Mouse (Mus musculus) neural tube, embryonic 11.5 days (tissue): ENCODE data around the gene Acbd6. TPM values are rescaled to one million over a fixed set of nuclear protein-coding genes. Genes with fewer than 3 reads are reported as not detected.
A peak's percentile ranks its signal among the peaks of the same experiment; 100 is the strongest.

Source experiments
- ATAC-seq: fragments of 200-750 bp; cut with Nextera tagmentation; 2 replicates; pipeline ENCODE4 v1.8.0; 2017; ENCODE audit warnings: moderate number of reproducible peaks, mild to moderate bottlenecking, moderate TSS enrichment, moderate library complexity; ENCODE audit not compliant: insufficient read depth, low FRiP score, low TSS enrichment
- DNase-seq: peaks from one replicate; pipeline ENCODE4 v3.0.0-alpha.2; 2015; ENCODE audit warnings: low spot score
- H3K27ac ChIP-seq: fragments of 300-500 bp; sonication (generic); 2 replicates; pipeline ENCODE4 v1.5.1; 2014; ENCODE audit warnings: low read depth, mild to moderate bottlenecking, low read length
- H3K27me3 ChIP-seq: fragments of 300-500 bp; sonication (generic); 2 replicates; pipeline ENCODE4 v1.6.1; 2014; ENCODE audit warnings: mild to moderate bottlenecking, low read length, mixed read lengths; ENCODE audit not compliant: control insufficient read depth, insufficient read depth
- H3K36me3 ChIP-seq: fragments of 300-500 bp; sonication (generic); 2 replicates; pipeline ENCODE4 v1.6.1; 2014; ENCODE audit warnings: mild to moderate bottlenecking, low read length, moderate library complexity, mixed read lengths; ENCODE audit not compliant: control insufficient read depth, insufficient read depth
- H3K4me1 ChIP-seq: fragments of 300-500 bp; sonication (generic); 2 replicates; pipeline ENCODE4 v1.6.1; 2014; ENCODE audit warnings: low read length, mixed read lengths; ENCODE audit not compliant: control insufficient read depth, insufficient read depth
- H3K4me2 ChIP-seq: fragments of 300-500 bp; sonication (generic); 2 replicates; pipeline ENCODE4 v1.6.1; 2014; ENCODE audit warnings: low read depth, mild to moderate bottlenecking, moderate library complexity
- H3K4me3 ChIP-seq: fragments of 300-500 bp; sonication (generic); 2 replicates; pipeline ENCODE4 v1.5.1; 2014; ENCODE audit warnings: low read depth, low read length
- H3K9ac ChIP-seq: fragments of 300-500 bp; sonication (generic); 2 replicates; pipeline ENCODE4 v1.6.1; 2014; ENCODE audit warnings: mild to moderate bottlenecking, low read length
- H3K9me3 ChIP-seq: fragments of 300-500 bp; sonication (generic); 2 replicates; pipeline ENCODE4 v1.6.1; 2016; ENCODE audit warnings: low read length; ENCODE audit not compliant: control insufficient read depth
- WGBS: fragments of 180-500 bp; shearing (Covaris S2); extraction: QIAGEN DNeasy Blood & Tissue Kit; methylation state at CpG from one replicate; pipeline ENCODE4 v1.1.7; 2014; 5-methylcytosine and 5-hydroxymethylcytosine counted together
- polyA plus RNA-seq: library from polyadenylated mRNA; unstranded; fragments of >200 nt; fragmentation: Nextera tagmentation; extraction: Ambion mirVana; gene quantifications from 2 replicates; pipeline ENCODE4 v1.2.1, GENCODE M21; 2014

Acbd6 gene
- polyA plus RNA-seq, 1 experiment from 2014 or later: 72.3 TPM

DNA sequence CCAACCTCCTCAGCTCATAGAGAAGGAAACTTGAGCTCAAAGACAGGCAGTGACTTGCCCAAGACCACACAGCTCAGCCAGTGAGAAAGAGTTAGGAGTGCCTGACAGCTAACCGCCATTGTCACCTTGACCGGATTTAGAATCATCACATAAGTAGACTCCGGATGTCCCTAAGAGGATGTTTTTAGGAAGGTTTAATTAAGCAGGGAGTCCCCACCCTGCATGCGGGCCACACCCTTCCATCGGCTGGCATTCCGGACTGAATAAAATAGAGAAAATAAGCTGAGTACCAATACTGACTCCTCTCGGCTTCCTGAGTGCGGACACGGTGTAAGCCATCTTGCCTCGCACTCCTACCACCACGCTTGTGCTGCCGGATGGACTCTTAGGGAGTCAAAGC, 159.4 kb downstream of the Acbd6 start:
- Histone ChIP-seq H3K4me1 (0 out of 2 replicates have a peak, but pooled peaks cover 3% of the 10 kb centered on the region), H3K27me3 (peaks cover 7% of the 10 kb centered on the region), H3K27ac (no peak overlapping the region), H3K9ac (no peak overlapping the region), H3K9me3 (no peaks in the 10 kb centered on the region), H3K4me2 (no peak overlapping the region), H3K36me3 (no peaks in the 10 kb centered on the region), H3K4me3 (no peak overlapping the region)
- WGBS: 93% methylated on average over 12 of the region's 12 CpGs
- no peak for DNase-seq
- no peak for ATAC-seq

DNA sequence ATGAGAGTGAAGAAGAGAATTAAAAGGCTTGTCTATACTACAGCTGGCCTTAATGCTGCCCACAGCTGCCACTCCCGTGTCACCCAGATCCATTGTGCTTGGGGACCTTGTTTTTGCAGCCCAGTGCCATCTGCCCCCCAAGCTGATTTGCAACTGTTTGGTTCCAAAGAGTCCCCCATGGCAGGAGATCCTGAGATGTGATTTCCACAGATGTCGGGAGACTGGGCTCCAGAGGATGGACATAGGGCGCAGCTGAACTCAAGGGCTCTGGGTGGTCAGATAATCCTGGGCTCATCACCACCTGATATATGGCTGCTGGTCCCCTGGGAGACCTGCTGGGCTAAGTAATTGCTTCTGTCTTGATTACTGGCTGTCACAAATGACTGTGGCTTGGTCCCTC, 160.9 kb downstream of the Acbd6 start:
- ATAC-seq (no peak), DNase-seq (peak; percentile 23)
- Histone ChIP-seq H3K4me1 (0 out of 2 replicates have a peak, but pooled peaks cover 3% of the 10 kb centered on the region), H3K27me3 (peaks cover 19% of the 10 kb centered on the region), H3K9ac (no peak overlapping the region), H3K4me3 (no peak overlapping the region), H3K4me2 (no peak overlapping the region), H3K36me3 (no peaks in the 10 kb centered on the region), H3K9me3 (no peaks in the 10 kb centered on the region), H3K27ac (no peak overlapping the region)
- 72% methylated on average over 3 of the region's 3 CpGs for WGBS

DNA sequence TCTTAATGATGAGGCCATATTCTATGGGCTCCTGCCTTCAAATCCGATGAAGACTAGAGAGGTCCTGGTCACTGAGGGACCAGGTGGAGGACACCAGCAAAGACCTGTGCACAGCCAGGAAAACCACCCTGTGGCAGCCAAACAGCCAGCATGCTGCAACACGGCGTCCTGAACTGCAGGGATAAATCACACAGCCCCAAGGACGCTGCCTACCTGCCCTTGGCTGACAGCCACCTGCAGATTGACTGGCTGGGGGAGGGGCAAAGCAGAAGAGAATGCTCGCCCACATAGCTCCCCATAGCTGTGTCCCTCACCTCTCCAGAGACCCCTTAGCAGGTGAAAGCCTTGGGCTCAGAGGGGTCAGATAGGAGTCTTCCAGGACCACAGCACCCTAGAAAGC, 162.1 kb downstream of the Acbd6 start:
- no peak overlapping the region for H3K4me3 ChIP-seq
- WGBS: 55% methylated on average over 5 of the region's 5 CpGs
- no peak overlapping the region for H3K9ac ChIP-seq
- H3K4me1 ChIP-seq: 0 out of 2 replicates have a peak, but pooled peaks cover 3% of the 10 kb centered on the region
- no peaks in the 10 kb centered on the region for H3K36me3 ChIP-seq
- peaks cover 20% of the 10 kb centered on the region for H3K27me3 ChIP-seq
- DNase-seq (no peak), ATAC-seq (no peak)
- no peak overlapping the region for H3K27ac ChIP-seq
- H3K4me2 ChIP-seq: no peak overlapping the region
- H3K9me3 ChIP-seq: no peaks in the 10 kb centered on the region

DNA sequence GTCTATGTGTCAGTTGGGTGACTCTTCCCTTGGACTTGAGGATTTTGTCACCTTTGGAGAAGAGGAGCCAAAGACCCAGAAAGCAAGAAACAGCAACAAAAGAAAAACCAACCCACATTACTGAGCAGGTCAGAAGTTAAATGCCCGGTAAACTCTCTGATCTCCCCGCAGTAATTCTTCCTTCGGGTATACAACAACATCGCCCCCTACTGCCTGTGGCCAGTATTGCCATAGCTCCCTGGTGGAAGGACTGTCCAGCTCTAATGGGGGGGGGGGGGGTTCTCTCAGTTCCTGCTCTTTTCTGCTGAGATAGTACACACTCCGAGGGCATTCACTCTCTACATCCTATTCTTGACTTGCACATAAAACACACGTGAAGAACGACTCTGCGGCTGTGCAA, 163.5 kb downstream of the Acbd6 start:
- Histone ChIP-seq H3K9ac (no peak overlapping the region), H3K27me3 (peaks cover 22% of the 10 kb centered on the region), H3K27ac (no peak overlapping the region), H3K4me3 (no peak overlapping the region), H3K4me1 (0 out of 2 replicates have a peak, but pooled peaks cover 3% of the 10 kb centered on the region), H3K4me2 (no peak overlapping the region), H3K9me3 (no peaks in the 10 kb centered on the region), H3K36me3 (no peaks in the 10 kb centered on the region)
- WGBS: 38% methylated on average over 8 of the region's 8 CpGs
- DNase-seq (peak; percentile 54), ATAC-seq (no peak)

DNA sequence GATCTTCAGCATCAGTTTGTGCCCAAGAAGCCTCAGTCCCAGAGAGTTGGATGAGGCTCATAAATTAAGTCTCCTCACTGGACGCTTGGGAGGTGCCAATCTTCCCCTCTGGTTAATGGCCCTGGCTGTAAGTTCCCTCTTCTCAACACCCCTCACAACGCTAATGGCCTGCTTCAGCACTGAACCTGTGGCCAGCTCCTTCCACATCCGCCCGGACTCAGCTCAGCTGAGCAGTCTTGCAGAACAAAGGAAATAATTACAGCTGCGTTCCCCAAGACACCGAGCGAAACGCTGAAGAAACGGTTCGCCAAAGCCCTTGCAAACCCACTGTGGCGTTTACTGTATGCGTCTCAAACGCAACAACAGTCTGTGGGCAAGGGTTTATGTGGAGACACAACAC, 164.3 kb downstream of the Acbd6 start:
- peaks cover 23% of the 10 kb centered on the region for H3K27me3 ChIP-seq
- no peaks in the 10 kb centered on the region for H3K9me3 ChIP-seq
- peak overlapping the region; percentile 17; the same call in 1 of the 2 replicates for H3K4me2 ChIP-seq
- no peak overlapping the region for H3K9ac ChIP-seq
- WGBS: 1% methylated on average over 13 of the region's 13 CpGs
- DNase-seq (peak; percentile 79), ATAC-seq (no peak)
- H3K36me3 ChIP-seq: no peaks in the 10 kb centered on the region
- H3K4me1 ChIP-seq: 0 out of 2 replicates have a peak, but pooled peaks cover 3% of the 10 kb centered on the region
- no peak overlapping the region for H3K4me3 ChIP-seq
- H3K27ac ChIP-seq: no peak overlapping the region

DNA sequence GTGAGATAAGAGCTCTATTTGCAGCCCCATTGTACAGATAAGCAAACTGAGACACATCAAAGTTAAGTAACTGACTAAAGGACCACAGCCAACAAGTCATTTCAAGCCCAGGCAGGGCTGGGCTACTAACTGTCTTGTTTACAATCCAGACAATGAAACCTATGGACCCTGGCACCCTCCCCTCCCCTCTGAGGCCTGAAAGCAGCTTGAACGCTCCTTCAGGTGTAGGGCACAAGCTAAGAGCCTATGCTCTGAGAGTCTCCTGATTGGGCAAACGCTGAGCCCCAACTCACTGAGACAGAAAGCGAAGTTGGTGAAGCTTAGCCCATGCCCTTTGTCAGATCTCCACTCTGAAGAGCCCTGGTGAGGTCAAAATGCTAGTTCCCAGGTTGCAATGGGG, 166.4 kb downstream of the Acbd6 start:
- Histone ChIP-seq H3K4me1 (0 out of 2 replicates have a peak, but pooled peaks cover 3% of the 10 kb centered on the region), H3K9ac (no peak overlapping the region), H3K36me3 (no peaks in the 10 kb centered on the region), H3K9me3 (no peaks in the 10 kb centered on the region), H3K4me3 (no peak overlapping the region), H3K4me2 (no peak overlapping the region), H3K27ac (no peak overlapping the region), H3K27me3 (peaks cover 44% of the 10 kb centered on the region)
- ATAC-seq: no peak
- no peak for DNase-seq
- WGBS: 75% methylated on average over 3 of the region's 3 CpGs

DNA sequence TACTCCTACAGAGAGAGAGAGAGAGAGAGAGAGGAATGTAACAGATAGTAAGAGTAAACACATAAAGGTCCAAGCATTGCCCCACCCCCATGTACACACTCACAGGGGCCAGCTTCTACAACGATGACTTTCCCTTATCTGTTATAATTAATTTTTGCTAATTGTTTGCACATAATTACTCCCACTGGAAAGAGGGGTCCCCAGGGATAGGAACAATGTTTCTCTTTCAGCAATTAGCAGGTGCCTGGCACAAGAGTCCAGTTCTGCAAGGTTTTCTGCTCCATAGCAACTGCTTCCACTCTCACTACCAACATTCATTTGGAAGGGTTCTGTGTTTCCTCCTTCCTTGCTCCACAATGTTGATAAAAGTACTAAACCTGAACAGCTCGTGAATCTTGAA, 168.0 kb downstream of the Acbd6 start:
- Histone ChIP-seq H3K27me3 (peaks cover 60% of the 10 kb centered on the region), H3K9ac (no peak overlapping the region), H3K27ac (no peak overlapping the region), H3K4me3 (no peak overlapping the region), H3K4me2 (no peak overlapping the region), H3K36me3 (no peaks in the 10 kb centered on the region), H3K9me3 (no peaks in the 10 kb centered on the region), H3K4me1 (peaks cover 8% of the 10 kb centered on the region; the same call in 1 of the 2 replicates)
- WGBS: 84% methylated on average over 2 of the region's 2 CpGs
- DNase-seq (no peak), ATAC-seq (no peak)

DNA sequence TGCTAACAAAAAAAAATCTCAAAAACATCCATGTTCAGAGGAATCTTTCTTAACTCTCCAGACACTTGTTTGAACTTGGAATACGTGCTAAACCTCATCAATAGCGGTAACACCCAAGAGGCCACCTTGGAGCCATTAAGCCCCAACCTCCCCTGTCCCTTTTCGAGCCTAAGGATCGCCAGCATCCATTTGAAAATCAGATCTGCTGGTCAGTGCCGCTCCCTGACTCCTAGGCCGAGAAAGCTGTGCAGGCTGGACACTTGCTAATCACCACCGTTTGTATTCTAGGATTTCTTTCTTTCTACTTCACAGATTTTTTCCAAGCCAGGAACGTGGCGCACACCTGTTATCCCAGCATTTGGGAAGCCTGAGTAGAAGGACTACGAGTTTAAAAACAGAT, 169.9 kb downstream of the Acbd6 start:
- DNase-seq: no peak
- 17% methylated on average over 10 of the region's 10 CpGs for WGBS
- H3K4me3 ChIP-seq: no peak overlapping the region
- H3K9me3 ChIP-seq: no peaks in the 10 kb centered on the region
- no peak for ATAC-seq
- H3K36me3 ChIP-seq: no peaks in the 10 kb centered on the region
- H3K27me3 ChIP-seq: peaks cover 70% of the 10 kb centered on the region
- H3K27ac ChIP-seq: no peak overlapping the region
- H3K4me2 ChIP-seq: no peak overlapping the region
- peaks cover 4% of the 10 kb centered on the region; the same call in 1 of the 2 replicates for H3K4me1 ChIP-seq
- no peak overlapping the region for H3K9ac ChIP-seq

DNA sequence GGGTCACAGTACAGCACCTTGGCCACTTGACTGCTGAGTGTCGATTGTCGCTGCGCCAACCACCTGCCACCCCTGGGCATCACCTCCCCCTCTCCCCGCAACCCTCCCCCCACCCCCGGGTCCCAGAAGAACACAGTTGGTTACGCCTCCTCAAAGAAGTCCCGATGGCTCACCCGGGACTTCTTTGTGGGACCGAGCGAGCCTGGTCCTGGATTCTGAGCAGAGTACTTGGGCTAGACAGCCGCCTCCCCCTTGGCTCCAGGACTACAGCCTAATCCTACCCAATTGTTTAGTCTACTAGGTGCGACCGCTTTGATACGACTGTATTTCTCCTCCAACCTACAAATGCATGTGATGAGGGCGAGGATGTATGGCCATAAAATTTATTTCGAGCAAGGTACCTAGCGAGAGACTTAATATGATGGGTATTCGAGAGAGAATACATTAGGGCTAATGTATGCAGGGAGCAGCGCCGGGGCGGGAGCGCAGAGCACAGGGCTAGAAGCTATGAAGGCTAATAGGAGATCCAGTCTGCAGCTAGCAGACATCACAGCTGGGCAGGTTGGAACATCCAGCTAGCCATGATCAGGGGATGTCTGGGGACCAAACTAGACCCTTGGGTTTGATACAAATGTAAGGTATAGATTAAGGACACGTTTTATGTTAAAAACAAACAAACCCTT, 171.3 kb downstream of the Acbd6 start:
- peak overlapping the region; percentile 15; the same call in 1 of the 2 replicates for H3K4me2 ChIP-seq
- no peak overlapping the region for H3K27ac ChIP-seq
- H3K27me3 ChIP-seq: peaks cover 74% of the 10 kb centered on the region
- no peak overlapping the region for H3K9ac ChIP-seq
- no peak overlapping the region for H3K4me3 ChIP-seq
- ATAC-seq: no peak
- WGBS: 2% methylated on average over 23 of the region's 23 CpGs
- DNase-seq: peak; percentile 31
- H3K36me3 ChIP-seq: no peaks in the 10 kb centered on the region
- H3K9me3 ChIP-seq: no peaks in the 10 kb centered on the region
- peaks cover 4% of the 10 kb centered on the region; the same call in 1 of the 2 replicates for H3K4me1 ChIP-seq
